Mouse (Mus musculus) heart, embryonic 14.5 days (tissue): ENCODE results near the gene Esrrg. TPM values are rescaled to one million over a fixed set of nuclear protein-coding genes. Genes with fewer than 3 reads are reported as not detected.
A peak's percentile ranks its signal among the peaks of the same experiment; 100 is the strongest.

Experiments
- ATAC-seq: fragments of 200-750 bp; cut with Nextera tagmentation; 2 replicates; pipeline ENCODE4 v1.8.0; 2017; ENCODE audit warnings: low read depth, moderate TSS enrichment; ENCODE audit not compliant: insufficient number of reproducible peaks, insufficient read depth, low FRiP score
- H3K27ac ChIP-seq, 2 experiments: fragments of 200-500 bp in 1 of 2; fragments of 300-500 bp in 1 of 2; sonication (generic) in 1 of 2; replicated peaks in 1 of 2; 2 replicates each; pipeline ENCODE4 v1.5.1; 2012 to 2014; ENCODE audit warnings: low read depth in 2 of 2, low read length in 2 of 2, control low read depth in 1 of 2, mild to moderate bottlenecking in 1 of 2, mixed read lengths in 1 of 2; ENCODE audit not compliant: control insufficient read depth in 1 of 2, insufficient read depth in 1 of 2
- H3K27me3 ChIP-seq: fragments of 300-500 bp; sonication (generic); 2 replicates; pipeline ENCODE4 v1.6.1; 2014; ENCODE audit warnings: mild to moderate bottlenecking, low read length, control low read depth; ENCODE audit not compliant: control insufficient read depth, insufficient read depth
- H3K36me3 ChIP-seq: fragments of 300-500 bp; sonication (generic); 2 replicates; pipeline ENCODE4 v1.6.1; 2014; ENCODE audit warnings: mild to moderate bottlenecking, control low read depth, low read length, mixed read lengths; ENCODE audit not compliant: control insufficient read depth, insufficient read depth
- H3K4me1 ChIP-seq, 2 experiments: fragments of 200-500 bp in 1 of 2; fragments of 300-500 bp in 1 of 2; sonication (generic) in 1 of 2; 2 replicates each; pipeline ENCODE4 v1.6.1; 2012 to 2014; ENCODE audit warnings: low read length in 2 of 2, control low read depth in 1 of 2, mixed read lengths in 1 of 2; ENCODE audit not compliant: control insufficient read depth in 2 of 2, insufficient read depth in 2 of 2
- H3K4me2 ChIP-seq: fragments of 300-500 bp; sonication (generic); 2 replicates; pipeline ENCODE4 v1.6.1; 2014; ENCODE audit warnings: mild to moderate bottlenecking, low read length
- H3K4me3 ChIP-seq, 2 experiments: fragments of 200-500 bp in 1 of 2; fragments of 300-500 bp in 1 of 2; sonication (generic) in 1 of 2; 2 replicates each; pipeline ENCODE4 v1.5.1; 2012 to 2014; ENCODE audit warnings: low read length in 2 of 2, mild to moderate bottlenecking in 2 of 2, control low read depth in 1 of 2, low read depth in 1 of 2, moderate library complexity in 1 of 2; ENCODE audit not compliant: control insufficient read depth in 1 of 2, insufficient read depth in 1 of 2
- H3K9ac ChIP-seq: fragments of 300-500 bp; sonication (generic); 2 replicates; pipeline ENCODE4 v1.6.1; 2014; ENCODE audit warnings: mild to moderate bottlenecking, low read length
- H3K9me3 ChIP-seq: fragments of 300-500 bp; sonication (generic); 2 replicates; pipeline ENCODE4 v1.6.1; 2016; ENCODE audit warnings: low read length, control low read depth; ENCODE audit not compliant: control insufficient read depth
- WGBS: fragments of 180-500 bp; shearing (Covaris S2); extraction: QIAGEN DNeasy Blood & Tissue Kit; methylation state at CpG from one replicate; pipeline ENCODE4 v1.1.7; 2014; 5-methylcytosine and 5-hydroxymethylcytosine counted together
- polyA plus RNA-seq: library from polyadenylated mRNA; unstranded; fragments of >200 nt; fragmentation: Nextera tagmentation; extraction: Ambion mirVana; gene quantifications from 2 replicates; pipeline ENCODE4 v1.2.1, GENCODE M21; 2014

Gene Esrrg
- polyA plus RNA-seq, 1 experiment from 2014 or later: 31.2 TPM

GRCm38 (mm10) chr1:187951506-187951905, 342.9 kb downstream of the Esrrg start:
- H3K27me3 ChIP-seq: no peaks in the 10 kb centered on the region
- no peak overlapping the region for H3K4me3 ChIP-seq
- H3K4me1 ChIP-seq: peaks cover 5 to 16% of the 10 kb centered on the region in 2 experiments
- peak overlapping the region in 1 of 2 experiments; percentile 33; a peak in 2 of 4 replicates for H3K27ac ChIP-seq
- no peaks in the 10 kb centered on the region for H3K9me3 ChIP-seq
- no peak for ATAC-seq
- no peak overlapping the region for H3K9ac ChIP-seq
- WGBS: 33% methylated on average over 3 of the region's 3 CpGs
- H3K4me2 ChIP-seq: no peak overlapping the region
- no peaks in the 10 kb centered on the region for H3K36me3 ChIP-seq

GRCm38 (mm10) chr1:187956702-187957101, 348.1 kb downstream of the Esrrg start:
- 83% methylated on average over 2 of the region's 2 CpGs for WGBS

DNA sequence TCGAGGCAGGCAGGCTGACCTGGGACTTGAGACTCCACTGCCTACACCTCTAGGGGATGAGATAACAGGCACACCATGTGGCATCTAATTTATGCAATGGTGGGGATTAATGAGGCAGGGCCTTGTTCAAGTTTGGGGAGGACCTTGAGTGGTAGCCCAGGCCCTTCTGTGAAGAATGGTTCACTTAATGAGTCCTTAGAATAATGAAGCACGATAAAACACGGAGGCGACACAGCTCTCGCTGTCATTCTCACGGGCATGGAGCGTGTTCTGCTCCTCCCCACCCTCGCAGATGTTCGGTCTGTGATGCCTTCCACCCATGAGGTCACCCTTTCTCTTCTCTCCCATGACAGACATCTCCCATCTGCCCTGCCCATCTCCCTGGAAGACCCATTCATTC, 350.6 kb downstream of the Esrrg start:
- Histone ChIP-seq H3K4me2 (no peak overlapping the region), H3K36me3 (no peaks in the 10 kb centered on the region), H3K4me1 (peaks cover 13 to 21% of the 10 kb centered on the region in 2 experiments), H3K9ac (no peak overlapping the region), H3K9me3 (no peaks in the 10 kb centered on the region), H3K27me3 (no peaks in the 10 kb centered on the region), H3K4me3 (no peak overlapping the region), H3K27ac (no peak overlapping the region)
- no peak for ATAC-seq
- 78% methylated on average over 9 of the region's 9 CpGs for WGBS

More at GRCm38 (mm10) chr1:187956702-187957101, 348.1 kb downstream of the Esrrg start:
- Histone ChIP-seq H3K4me3 (no peak overlapping the region), H3K9ac (no peak overlapping the region), H3K36me3 (no peaks in the 10 kb centered on the region), H3K9me3 (no peaks in the 10 kb centered on the region), H3K4me2 (no peak overlapping the region), H3K27me3 (no peaks in the 10 kb centered on the region), H3K4me1 (peaks cover 15 to 26% of the 10 kb centered on the region in 2 experiments), H3K27ac (no peak overlapping the region)
- no peak for ATAC-seq

- no peak overlapping the region for H3K9ac ChIP-seq
- H3K4me3 ChIP-seq: no peak overlapping the region
- H3K36me3 ChIP-seq: no peaks in the 10 kb centered on the region
- WGBS: 70% methylated on average over 5 of the region's 5 CpGs
- ATAC-seq: no peak
- H3K4me2 ChIP-seq: no peak overlapping the region
- peaks cover 18 to 41% of the 10 kb centered on the region in 2 experiments for H3K4me1 ChIP-seq
- no peaks in the 10 kb centered on the region for H3K27me3 ChIP-seq
- no peak overlapping the region for H3K27ac ChIP-seq
- no peaks in the 10 kb centered on the region for H3K9me3 ChIP-seq
Measured at GRCm38 (mm10) chr1:187961452-187961851, 352.9 kb downstream of the Esrrg start.

- Histone ChIP-seq H3K4me3 (no peak overlapping the region), H3K4me2 (peak overlapping the region; percentile 46), H3K9me3 (no peaks in the 10 kb centered on the region), H3K27ac (peak overlapping the region; percentile 52 to 70), H3K27me3 (no peaks in the 10 kb centered on the region), H3K4me1 (peaks cover 13 to 33% of the 10 kb centered on the region in 2 experiments), H3K36me3 (no peaks in the 10 kb centered on the region), H3K9ac (peak overlapping the region; percentile 31; the same call in 1 of the 2 replicates)
- WGBS: 16% methylated on average over 18 of the region's 18 CpGs
- ATAC-seq: no peak; the same call in 1 of the 2 replicates
Measured at GRCm38 (mm10) chr1:187964829-187965760, 356.5 kb downstream of the Esrrg start.

DNA sequence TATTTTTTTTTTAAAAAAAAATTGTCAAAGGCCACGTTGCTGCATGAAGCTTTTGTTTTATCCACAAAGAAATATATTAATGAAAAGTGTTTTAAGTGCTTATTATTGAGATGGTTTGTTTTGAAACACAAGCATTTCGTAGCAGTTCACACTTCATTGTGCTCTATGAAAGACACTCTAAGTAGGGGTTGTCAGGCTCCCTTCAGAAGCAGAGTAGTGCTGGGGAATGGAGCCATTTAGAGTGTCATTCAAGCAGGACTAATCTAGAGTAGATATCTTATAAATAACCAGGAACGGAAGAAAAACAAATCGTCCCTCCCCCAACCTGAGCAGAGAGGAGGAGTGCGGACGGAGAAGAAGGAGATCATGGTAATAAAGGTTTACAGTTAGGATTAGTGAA, 357.3 kb downstream of the Esrrg start:
- H3K36me3 ChIP-seq: no peaks in the 10 kb centered on the region

DNA sequence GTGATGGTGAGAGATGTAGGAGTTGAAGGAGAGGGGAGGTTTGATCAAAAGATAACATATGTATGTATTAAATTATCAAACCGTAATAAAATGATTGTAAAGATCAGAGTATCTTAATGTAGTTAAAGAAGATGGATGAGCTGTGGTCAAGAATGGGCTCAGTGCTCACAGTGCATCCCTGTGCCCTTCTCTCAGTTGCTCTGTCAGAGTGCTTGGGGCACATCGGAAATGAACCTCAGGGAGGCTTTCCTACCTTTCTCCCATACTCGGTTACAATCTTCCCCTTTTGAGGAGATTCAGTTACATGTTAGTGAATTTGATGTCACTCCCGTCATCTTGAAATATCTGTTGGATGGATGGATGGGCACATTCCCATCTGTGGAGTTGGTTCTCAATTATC, 359.8 kb downstream of the Esrrg start:
- peaks cover 13 to 43% of the 10 kb centered on the region in 2 experiments for H3K4me1 ChIP-seq
- no peak overlapping the region for H3K4me2 ChIP-seq
- H3K27me3 ChIP-seq: no peaks in the 10 kb centered on the region
- no peak overlapping the region for H3K9ac ChIP-seq
- H3K9me3 ChIP-seq: no peaks in the 10 kb centered on the region
- H3K36me3 ChIP-seq: no peaks in the 10 kb centered on the region
- 83% methylated on average over 4 of the region's 4 CpGs for WGBS
- no peak overlapping the region for H3K4me3 ChIP-seq
- H3K27ac ChIP-seq: no peak overlapping the region
- no peak for ATAC-seq

More for the DNA sequence above, 357.3 kb downstream of the Esrrg start:
- Histone ChIP-seq H3K4me1 (peaks cover 13 to 36% of the 10 kb centered on the region in 2 experiments), H3K27ac (peak overlapping the region; percentile 32 to 70; a peak in 3 of 4 replicates), H3K4me2 (no peak overlapping the region), H3K9me3 (no peaks in the 10 kb centered on the region), H3K4me3 (no peak overlapping the region), H3K27me3 (no peaks in the 10 kb centered on the region), H3K9ac (0 out of 2 replicates have a peak overlapping the region, but pooled peaks have one; percentile 31)
- WGBS: 33% methylated on average over 6 of the region's 6 CpGs
- ATAC-seq: no peak
